Mouse (Mus musculus): ENCODE data around the gene Olfr1302. TPM values are rescaled to one million over a fixed set of nuclear protein-coding genes. Genes with fewer than 3 reads are reported as not detected.

The Olfr1302 gene
- polyA plus RNA-seq (2012; rRNA removed; ENCODE audit: low replicate concordance): not detected in 2 replicates

GRCm38 (mm10) chr2:111777129-111777528, at the start of gene Olfr1302:
TSS of gene Olfr1302 (plus strand) at chr2:111777429.

GRCm38 (mm10) chr2:111750706-111751105, 26.5 kb upstream of the Olfr1302 start, which contains the start of gene Olfr1301:
TSS of gene Olfr1301 (plus strand) at chr2:111751006.

GRCm38 (mm10) chr2:111820240-111820639, 43.0 kb downstream of the Olfr1302 start, which contains the start of gene Olfr1303:
TSS of gene Olfr1303 (minus strand) at chr2:111820340.

Other genes starting within 250 kb of the Olfr1302 start
- not detected in 2 replicates for gene Olfr1294, start 237.1 kb upstream of the Olfr1302 start, polyA plus RNA-seq (2012; rRNA removed; ENCODE audit: low replicate concordance)
- not detected in 2 replicates for gene Olfr1295, start 207.7 kb upstream of the Olfr1302 start, polyA plus RNA-seq (2012; rRNA removed; ENCODE audit: low replicate concordance)
- gene Olfr1297, start 150.9 kb upstream of the Olfr1302 start, polyA plus RNA-seq (2012; rRNA removed; ENCODE audit: low replicate concordance): not detected in 2 replicates
- not detected in 2 replicates for gene Olfr1298, start 128.2 kb upstream of the Olfr1302 start, polyA plus RNA-seq (2012; rRNA removed; ENCODE audit: low replicate concordance)
- gene Olfr1299, start 116.0 kb upstream of the Olfr1302 start, polyA plus RNA-seq (2012; rRNA removed; ENCODE audit: low replicate concordance): not detected in 2 replicates
- gene Olfr1301, start 26.4 kb upstream of the Olfr1302 start, polyA plus RNA-seq (2012; rRNA removed; ENCODE audit: low replicate concordance): not detected in 2 replicates
- not detected in 2 replicates for gene Olfr1303, start 42.9 kb downstream of the Olfr1302 start, polyA plus RNA-seq (2012; rRNA removed; ENCODE audit: low replicate concordance)
- not detected in 2 replicates for gene Olfr1305, start 99.7 kb downstream of the Olfr1302 start, polyA plus RNA-seq (2012; rRNA removed; ENCODE audit: low replicate concordance)
- gene Olfr1306, start 138.8 kb downstream of the Olfr1302 start, polyA plus RNA-seq (2012; rRNA removed; ENCODE audit: low replicate concordance): not detected in 2 replicates
- gene Olfr1307, start 172.0 kb downstream of the Olfr1302 start, polyA plus RNA-seq (2012; rRNA removed; ENCODE audit: low replicate concordance): not detected in 2 replicates
- not detected in 2 replicates for gene Olfr1308, start 187.5 kb downstream of the Olfr1302 start, polyA plus RNA-seq (2012; rRNA removed; ENCODE audit: low replicate concordance)
- not detected in 2 replicates for gene Olfr1309, start 212.9 kb downstream of the Olfr1302 start, polyA plus RNA-seq (2012; rRNA removed; ENCODE audit: low replicate concordance)
- gene Olfr1310, start 235.3 kb downstream of the Olfr1302 start, polyA plus RNA-seq (2012; rRNA removed; ENCODE audit: low replicate concordance): not detected in 2 replicates
- not detected in 2 replicates for gene Olfr1311, start 247.0 kb downstream of the Olfr1302 start, polyA plus RNA-seq (2012; rRNA removed; ENCODE audit: low replicate concordance)